Mouse (Mus musculus) kidney, embryonic 14.5 days (tissue): Measurements from ENCODE around the gene Wdr25. TPM values are rescaled to one million over a fixed set of nuclear protein-coding genes. Genes with fewer than 3 reads are reported as not detected.

Experiments used
- ATAC-seq: fragments of 200-750 bp; cut with Nextera tagmentation; 2 replicates; pipeline ENCODE4 v1.8.0; 2017; ENCODE audit warnings: moderate number of reproducible peaks, mild to moderate bottlenecking, moderate TSS enrichment, moderate library complexity; ENCODE audit not compliant: low FRiP score, low TSS enrichment
- H3K27ac ChIP-seq: fragments of 300-500 bp; sonication (generic); 2 replicates; pipeline ENCODE4 v1.5.1; 2014; ENCODE audit warnings: low read depth, mild to moderate bottlenecking, low read length, moderate library complexity, mixed read lengths
- H3K27me3 ChIP-seq: fragments of 300-500 bp; sonication (generic); 2 replicates; pipeline ENCODE4 v1.6.1; 2014; ENCODE audit warnings: mild to moderate bottlenecking, low read length; ENCODE audit not compliant: control insufficient read depth, insufficient read depth
- H3K36me3 ChIP-seq: fragments of 300-500 bp; sonication (generic); 2 replicates; pipeline ENCODE4 v1.6.1; 2014; ENCODE audit warnings: low read length, mixed read lengths; ENCODE audit not compliant: control insufficient read depth, insufficient read depth
- H3K4me1 ChIP-seq: fragments of 300-500 bp; sonication (generic); 2 replicates; pipeline ENCODE4 v1.6.1; 2014; ENCODE audit warnings: low read length, mixed read lengths; ENCODE audit not compliant: control insufficient read depth, insufficient read depth
- H3K4me2 ChIP-seq: fragments of 300-500 bp; sonication (generic); replicated peaks from 2 replicates; pipeline ENCODE4 v1.6.1; 2014; ENCODE audit warnings: low read depth, mild to moderate bottlenecking, low read length
- H3K4me3 ChIP-seq: fragments of 300-500 bp; sonication (generic); 2 replicates; pipeline ENCODE4 v1.5.1; 2014; ENCODE audit warnings: mild to moderate bottlenecking, low read length
- H3K9ac ChIP-seq: fragments of 300-500 bp; sonication (generic); 2 replicates; pipeline ENCODE4 v1.6.1; 2014; ENCODE audit warnings: low read depth, mild to moderate bottlenecking, low read length, moderate library complexity
- H3K9me3 ChIP-seq: fragments of 300-500 bp; sonication (generic); 2 replicates; pipeline ENCODE4 v1.6.1; 2016; ENCODE audit warnings: low read length; ENCODE audit not compliant: control insufficient read depth
- WGBS: fragments of 180-500 bp; shearing (Covaris S2); extraction: QIAGEN DNeasy Blood & Tissue Kit; methylation state at CpG from one replicate; pipeline ENCODE4 v1.1.7; 2014; 5-methylcytosine and 5-hydroxymethylcytosine counted together
- polyA plus RNA-seq: library from polyadenylated mRNA; unstranded; fragments of >200 nt; fragmentation: Nextera tagmentation; extraction: Ambion mirVana; gene quantifications from 2 replicates; pipeline ENCODE4 v1.2.1, GENCODE M21; 2014

Wdr25 gene
- polyA plus RNA-seq, 1 experiment from 2014 or later = 6.0 TPM

DNA sequence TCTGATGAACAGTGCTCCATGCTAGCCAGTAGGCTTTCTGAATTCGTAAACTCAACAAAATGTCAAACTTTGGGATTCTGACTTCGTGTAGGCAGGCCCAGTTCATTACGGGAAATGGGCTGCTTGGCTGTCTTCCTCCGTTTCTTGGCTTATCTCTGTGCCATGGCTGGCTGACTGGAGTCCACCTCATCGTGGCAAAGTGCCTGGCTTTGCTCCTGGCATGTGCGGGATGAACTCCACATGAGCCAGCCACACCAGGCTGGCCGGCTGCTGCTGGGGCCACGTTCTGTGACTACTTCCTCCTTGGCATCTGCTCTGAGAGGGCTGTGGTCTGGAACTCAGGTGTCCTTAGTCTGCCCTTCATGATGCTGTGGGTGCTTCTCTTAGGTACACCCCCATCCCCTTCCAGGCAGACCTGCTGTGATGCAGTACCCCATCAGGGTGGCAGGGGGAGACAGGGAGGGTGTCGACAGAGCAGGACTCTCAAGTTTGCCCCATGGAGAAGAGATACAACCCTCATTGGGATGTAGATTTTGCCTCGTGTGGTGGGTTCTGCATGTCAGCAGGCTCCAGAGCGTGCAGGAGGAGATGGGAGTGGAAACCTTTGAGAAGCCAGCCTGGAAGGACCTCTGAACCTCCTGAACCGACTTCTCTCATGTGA is 102.7 kb downstream of the Wdr25 start:
- Histone ChIP-seq H3K27me3 (no peaks in the 10 kb centered on the region; the same call in 1 of the 2 replicates), H3K27ac (no peak overlapping the region), H3K4me3 (no peak overlapping the region), H3K9me3 (no peaks in the 10 kb centered on the region), H3K4me1 (peaks cover 4% of the 10 kb centered on the region; the same call in 1 of the 2 replicates), H3K36me3 (no peaks in the 10 kb centered on the region), H3K9ac (no peak overlapping the region), H3K4me2 (no peak overlapping the region)
- ATAC-seq = no peak
- whole genome bisulfite sequencing = 85% methylated on average over 12 of the region's 12 CpGs

DNA sequence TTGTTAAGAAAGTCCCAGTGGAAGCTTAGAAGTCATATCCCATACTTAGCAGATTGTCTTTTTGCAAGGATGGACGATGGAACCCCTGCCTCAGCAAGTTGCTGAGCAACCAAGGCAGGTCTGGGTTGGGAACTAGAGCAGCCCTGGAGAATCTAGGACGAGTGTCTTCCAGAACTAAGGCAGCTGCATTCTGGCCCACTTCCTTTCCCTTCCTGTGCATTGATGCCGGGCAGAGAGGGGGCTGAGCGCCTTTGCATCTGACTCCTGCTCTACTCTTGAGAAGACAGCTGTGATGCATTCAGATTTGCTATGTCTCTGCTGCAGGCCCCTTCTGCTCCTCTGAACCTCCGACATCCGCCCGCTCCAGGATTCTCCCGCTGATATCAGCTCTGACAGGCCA is 103.8 kb downstream of the Wdr25 start:
- no peak overlapping the region for H3K4me3 ChIP-seq
- no peaks in the 10 kb centered on the region; the same call in 1 of the 2 replicates for H3K27me3 ChIP-seq
- no peak overlapping the region for H3K27ac ChIP-seq
- no peak for ATAC-seq
- no peak overlapping the region for H3K9ac ChIP-seq
- H3K4me1 ChIP-seq = peaks cover 4% of the 10 kb centered on the region; the same call in 1 of the 2 replicates
- no peaks in the 10 kb centered on the region for H3K9me3 ChIP-seq
- H3K4me2 ChIP-seq = no peak overlapping the region
- H3K36me3 ChIP-seq = no peaks in the 10 kb centered on the region
- 84% methylated on average over 8 of the region's 8 CpGs for WGBS

DNA sequence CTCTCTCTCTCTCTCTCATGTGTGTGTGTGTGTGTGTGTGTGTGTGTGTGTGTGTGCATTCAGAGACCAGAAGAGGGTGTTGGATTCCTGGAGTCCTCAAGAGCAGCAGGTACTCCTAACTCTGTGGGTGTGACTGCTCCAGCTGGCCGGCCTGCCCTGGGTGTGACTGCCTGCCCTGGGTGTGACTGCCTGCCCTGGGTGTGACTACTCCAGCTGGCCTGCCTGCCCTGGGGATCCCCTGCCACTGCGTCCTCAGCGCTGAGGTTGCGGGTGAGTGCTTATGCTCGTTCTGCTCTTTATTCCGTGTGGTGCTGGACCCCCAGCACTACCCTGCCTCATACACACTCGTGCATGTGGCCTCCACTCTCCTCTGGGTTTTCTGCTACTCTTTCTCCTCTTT is 109.5 kb downstream of the Wdr25 start:
- Histone ChIP-seq H3K36me3 (no peaks in the 10 kb centered on the region), H3K27me3 (no peaks in the 10 kb centered on the region), H3K4me1 (0 out of 2 replicates have a peak, but pooled peaks cover 5% of the 10 kb centered on the region), H3K27ac (no peak overlapping the region), H3K9me3 (no peaks in the 10 kb centered on the region), H3K4me2 (no peak overlapping the region), H3K9ac (no peak overlapping the region), H3K4me3 (no peak overlapping the region)
- ATAC-seq = no peak
- WGBS = 73% methylated on average over 6 of the region's 7 CpGs

DNA sequence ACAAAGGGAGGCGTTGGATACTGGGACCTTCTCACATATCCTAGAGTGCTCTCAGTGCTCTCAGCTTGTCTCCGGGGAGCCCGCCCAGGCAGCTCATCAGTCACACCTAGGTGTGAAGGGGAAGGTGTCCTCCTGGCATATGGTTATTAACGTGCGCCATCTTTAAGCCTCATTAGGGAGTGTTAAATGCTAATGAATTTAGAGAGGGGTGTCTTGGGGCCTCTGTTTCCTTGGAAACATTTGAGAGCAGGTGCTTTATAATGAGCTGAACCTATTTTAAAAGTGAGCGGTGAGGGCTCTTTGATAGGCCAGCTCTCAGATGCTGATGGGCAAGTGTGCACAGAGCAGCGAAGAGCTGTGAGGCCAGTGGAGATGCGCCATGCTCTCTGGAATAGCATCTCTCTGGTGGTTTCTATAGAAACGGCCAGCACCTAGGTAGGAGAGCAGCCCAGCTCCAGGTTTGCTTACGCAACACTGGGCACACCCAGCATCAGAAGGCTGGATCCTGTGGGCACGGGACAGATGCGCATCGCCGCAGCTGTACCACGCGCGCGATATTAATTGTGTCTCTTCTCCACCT is 116.7 kb downstream of the Wdr25 start:
- Histone ChIP-seq H3K9ac (no peak overlapping the region), H3K36me3 (no peaks in the 10 kb centered on the region), H3K4me3 (no peak overlapping the region), H3K27ac (no peak overlapping the region), H3K27me3 (no peaks in the 10 kb centered on the region), H3K9me3 (no peaks in the 10 kb centered on the region), H3K4me1 (0 out of 2 replicates have a peak, but pooled peaks cover 5% of the 10 kb centered on the region), H3K4me2 (no peak overlapping the region)
- WGBS = 62% methylated on average over 18 of the region's 18 CpGs
- no peak for ATAC-seq

DNA sequence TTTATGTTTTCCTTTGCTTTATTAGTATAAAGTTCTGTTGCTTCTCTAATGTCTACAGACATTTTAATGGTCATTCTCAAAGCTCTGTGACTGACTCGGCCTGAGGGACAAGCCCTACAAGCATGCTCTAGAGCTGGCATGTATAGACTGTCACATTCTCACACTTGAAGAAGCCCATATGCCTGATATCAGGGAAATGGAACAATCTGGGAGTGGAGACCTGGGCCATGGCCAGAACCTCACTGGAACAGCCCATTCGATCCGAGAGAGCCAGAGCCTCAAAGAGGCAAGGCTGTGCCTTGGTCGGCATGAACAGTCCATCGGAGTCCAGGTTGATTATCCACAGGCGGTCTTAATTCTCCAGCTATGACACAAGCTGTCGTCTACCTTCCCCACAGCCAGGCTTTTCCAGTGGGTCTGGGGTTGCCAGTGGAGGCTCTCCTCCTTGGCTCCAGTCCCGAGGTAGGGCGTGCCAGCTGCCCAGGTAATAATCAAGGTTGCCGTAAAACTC is 128.8 kb downstream of the Wdr25 start:
- ATAC-seq = peak; percentile 45; the same call in 1 of the 2 replicates

DNA sequence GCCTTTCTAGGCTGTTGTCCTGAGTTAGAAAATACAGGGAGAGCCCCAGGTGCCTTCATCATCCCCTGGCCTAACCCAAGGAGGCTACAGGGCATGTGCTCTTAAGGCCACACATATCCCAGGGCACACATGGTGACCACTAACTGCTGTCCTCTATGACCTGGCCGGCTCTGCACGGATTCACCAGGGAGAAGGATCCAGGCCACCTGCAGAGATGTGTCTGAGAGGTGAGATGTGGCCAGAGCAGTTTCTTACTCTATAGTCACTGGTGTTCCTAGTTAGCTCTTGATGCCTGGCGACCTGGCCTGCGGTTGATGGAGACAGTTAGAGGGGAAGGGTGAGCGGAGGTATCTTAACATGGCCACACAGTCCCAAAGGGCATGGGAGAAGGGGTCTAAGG is 129.5 kb downstream of the Wdr25 start:
- WGBS = 84% methylated on average over 5 of the region's 5 CpGs
- no peak for ATAC-seq
- Histone ChIP-seq H3K9me3 (no peaks in the 10 kb centered on the region), H3K9ac (no peak overlapping the region), H3K27ac (no peak overlapping the region), H3K4me1 (0 out of 2 replicates have a peak, but pooled peaks cover 5% of the 10 kb centered on the region), H3K36me3 (no peaks in the 10 kb centered on the region; the same call in 1 of the 2 replicates), H3K4me2 (no peak overlapping the region), H3K27me3 (0 out of 2 replicates have a peak, but pooled peaks cover 3% of the 10 kb centered on the region), H3K4me3 (no peak overlapping the region)

More for the DNA sequence above, 128.8 kb downstream of the Wdr25 start:
- Histone ChIP-seq H3K4me3 (no peak overlapping the region), H3K4me2 (no peak overlapping the region), H3K9me3 (no peaks in the 10 kb centered on the region), H3K27ac (no peak overlapping the region), H3K27me3 (0 out of 2 replicates have a peak, but pooled peaks cover 3% of the 10 kb centered on the region), H3K9ac (no peak overlapping the region), H3K36me3 (no peaks in the 10 kb centered on the region; the same call in 1 of the 2 replicates), H3K4me1 (0 out of 2 replicates have a peak, but pooled peaks cover 5% of the 10 kb centered on the region)
- WGBS = 47% methylated on average over 10 of the region's 10 CpGs

DNA sequence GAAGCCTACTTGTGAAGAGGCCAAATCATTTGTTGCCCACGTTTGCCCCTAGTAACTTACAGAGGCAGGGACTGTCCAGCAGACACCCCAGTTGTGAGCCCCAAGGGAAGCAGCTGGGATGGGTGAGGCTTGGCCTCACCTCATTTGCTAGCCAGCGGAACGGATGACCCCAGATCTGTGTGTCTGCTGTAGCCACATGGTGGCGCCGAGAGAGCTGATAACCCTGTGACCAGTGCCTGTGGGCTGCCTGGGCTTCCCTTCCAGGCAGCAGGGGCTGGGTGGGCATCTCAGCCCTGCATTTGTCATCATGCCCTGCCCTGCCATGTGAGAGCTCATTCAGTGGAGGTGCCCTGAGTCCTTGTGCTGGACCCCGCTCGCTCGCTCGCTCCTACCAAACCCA is 130.3 kb downstream of the Wdr25 start:
- no peaks in the 10 kb centered on the region for H3K9me3 ChIP-seq
- H3K4me1 ChIP-seq = 0 out of 2 replicates have a peak, but pooled peaks cover 5% of the 10 kb centered on the region
- no peak overlapping the region for H3K4me2 ChIP-seq
- H3K36me3 ChIP-seq = no peaks in the 10 kb centered on the region; the same call in 1 of the 2 replicates
- no peak for ATAC-seq
- no peak overlapping the region for H3K27ac ChIP-seq
- WGBS = 67% methylated on average over 9 of the region's 9 CpGs
- 0 out of 2 replicates have a peak, but pooled peaks cover 3% of the 10 kb centered on the region for H3K27me3 ChIP-seq
- H3K9ac ChIP-seq = no peak overlapping the region
- H3K4me3 ChIP-seq = no peak overlapping the region

DNA sequence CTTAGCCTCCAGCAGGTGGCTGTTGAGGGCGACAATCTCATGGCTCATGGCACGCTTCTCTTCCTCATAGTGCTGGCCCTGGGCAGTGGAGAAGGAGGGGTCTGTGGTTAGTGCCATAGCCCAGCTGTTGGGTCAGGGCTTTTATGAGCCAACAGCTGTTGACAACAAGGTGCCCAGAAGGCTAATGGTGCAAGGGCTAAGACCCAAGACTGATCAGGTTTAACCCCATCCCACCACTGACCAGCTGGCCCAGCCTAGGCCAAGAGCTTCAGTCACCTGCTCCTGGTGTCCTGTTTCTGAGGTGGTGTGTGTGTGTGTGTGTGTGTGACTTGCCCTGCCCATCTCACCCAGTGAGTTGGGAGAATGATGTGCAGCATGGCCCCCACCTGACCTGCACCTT is 143.6 kb downstream of the Wdr25 start:
- no peak overlapping the region for H3K27ac ChIP-seq
- 0 out of 2 replicates have a peak, but pooled peaks cover 3% of the 10 kb centered on the region for H3K4me1 ChIP-seq
- no peak overlapping the region for H3K4me2 ChIP-seq
- H3K36me3 ChIP-seq = no peaks in the 10 kb centered on the region
- peaks cover 10% of the 10 kb centered on the region for H3K27me3 ChIP-seq
- H3K9ac ChIP-seq = no peak overlapping the region
- ATAC-seq = no peak
- H3K9me3 ChIP-seq = peaks cover 10% of the 10 kb centered on the region; the same call in 1 of the 2 replicates
- H3K4me3 ChIP-seq = no peak overlapping the region
- 80% methylated on average over 2 of the region's 2 CpGs for WGBS
